ENCODE assay signal across 10 mouse cellular contexts in the genomic region with DNA sequence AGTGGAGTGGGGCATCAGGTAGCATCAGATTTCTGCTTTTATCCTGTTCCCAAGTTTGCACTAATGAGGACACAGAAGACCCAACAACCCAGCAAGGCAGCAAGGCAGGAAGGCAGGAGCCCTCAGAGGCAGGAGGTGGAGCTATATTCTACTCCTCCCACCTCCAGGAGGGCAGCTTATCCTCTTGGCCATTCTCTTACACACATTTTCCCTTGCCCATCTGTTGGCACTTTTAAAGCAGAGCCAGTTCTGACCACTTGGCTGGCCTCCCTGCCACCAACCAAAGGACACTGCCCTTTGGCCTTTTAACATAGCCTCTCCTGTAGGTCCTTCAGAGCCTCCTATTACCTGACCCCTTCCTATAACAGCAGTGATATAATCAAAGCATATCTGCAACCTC.
DNase-seq lines count a peak whose midpoint lies in the region; ATAC-seq and TF ChIP-seq lines count a peak whose summit lies in the region.
"Had no signal": no experiment of that assay in that cellular context is flagged by ENCODE, and none has a peak within 500 bp of the region (broad histone marks: within the 10 kb centered on the region; RNA-seq: fewer than 3 reads in every experiment).

No protein-coding gene starts in this region.

- no peak for TF ChIP-seq CTCF in cerebellum, adult 2 months (IDR thresholded peaks at IDR 0.05; ENCODE audit: borderline replicate concordance, insufficient read depth, low read depth, low read length)

- H3K27ac ChIP-seq in cerebellum, adult 2 months (ENCODE audit: insufficient read depth, low read length): 0 out of 2 replicates have a peak overlapping the region, but pooled peaks have one; percentile 18
- H3K27ac ChIP-seq in hindbrain, embryonic 11.5 days (ENCODE audit: low read depth, low read length): no peak overlapping the region
- no peak overlapping the region for H3K27ac ChIP-seq in hindbrain, embryonic 14.5 days
- H3K27ac ChIP-seq in midbrain, embryonic 10.5 days (replicated peaks): 0 out of 2 replicates have a peak overlapping the region, but pooled peaks have one; percentile 9
- H3K27ac ChIP-seq in midbrain, embryonic 15.5 days: no peak overlapping the region

- H3K9me3 ChIP-seq in hindbrain, embryonic 11.5 days (ENCODE audit: control insufficient read depth, low read length): no peaks in the 10 kb centered on the region
- H3K9me3 ChIP-seq in hindbrain, embryonic 14.5 days (ENCODE audit: control insufficient read depth, low read length): no peaks in the 10 kb centered on the region
- H3K9me3 ChIP-seq in midbrain, embryonic 10.5 days (replicated peaks): no peaks in the 10 kb centered on the region
- H3K9me3 ChIP-seq in midbrain, embryonic 15.5 days: no peaks in the 10 kb centered on the region

- ATAC-seq in hindbrain, embryonic 11.5 days (ENCODE audit: low FRiP score): no peak
- no peak for ATAC-seq in hindbrain, embryonic 14.5 days (ENCODE audit: low FRiP score)
- no peak for ATAC-seq in midbrain, embryonic 15.5 days (replicated peaks)
- ATAC-seq: intestine, postnatal 0 days had no signal

- no peaks in the 10 kb centered on the region for H3K36me3 ChIP-seq in hindbrain, embryonic 11.5 days (ENCODE audit: control insufficient read depth, insufficient read depth, low read length)
- no peaks in the 10 kb centered on the region for H3K36me3 ChIP-seq in hindbrain, embryonic 14.5 days (replicated peaks; ENCODE audit: control insufficient read depth, insufficient read depth)
- no peaks in the 10 kb centered on the region for H3K36me3 ChIP-seq in midbrain, embryonic 10.5 days
- H3K36me3 ChIP-seq in midbrain, embryonic 15.5 days (replicated peaks): no peaks in the 10 kb centered on the region
- peaks cover 2% of the 10 kb centered on the region; the same call in 1 of the 2 replicates for H3K36me3 ChIP-seq in splenic B cell, adult 2 months (ENCODE audit: control insufficient read depth, insufficient read depth, low read length, poor library complexity, severe bottlenecking)

- H3K4me1 ChIP-seq in cerebellum, adult 2 months (ENCODE audit: control insufficient read depth, insufficient read depth, low read length): peaks cover 85% of the 10 kb centered on the region
- H3K4me1 ChIP-seq in hindbrain, embryonic 11.5 days (replicated peaks; ENCODE audit: control insufficient read depth, insufficient read depth, low read length): peaks cover 22% of the 10 kb centered on the region
- peaks cover 75% of the 10 kb centered on the region for H3K4me1 ChIP-seq in hindbrain, embryonic 14.5 days (replicated peaks; ENCODE audit: control insufficient read depth, insufficient read depth, low read length)
- peaks cover 74% of the 10 kb centered on the region for H3K4me1 ChIP-seq in midbrain, embryonic 10.5 days
- H3K4me1 ChIP-seq in midbrain, embryonic 15.5 days: peaks cover 31% of the 10 kb centered on the region

- H3K4me2 ChIP-seq in hindbrain, embryonic 11.5 days (replicated peaks; ENCODE audit: low read depth, low read length): peak overlapping the region; percentile 15; the same call in 1 of the 2 replicates
- no peak overlapping the region for H3K4me2 ChIP-seq in hindbrain, embryonic 14.5 days (replicated peaks)
- H3K4me2 ChIP-seq in midbrain, embryonic 15.5 days: no peak overlapping the region

- H3K4me3 ChIP-seq in cerebellum, adult 2 months (replicated peaks; ENCODE audit: insufficient read depth, low read depth, low read length): no peak overlapping the region
- H3K4me3 ChIP-seq in hindbrain, embryonic 11.5 days (ENCODE audit: low read depth, low read length): no peak overlapping the region
- H3K4me3 ChIP-seq in hindbrain, embryonic 14.5 days (replicated peaks; ENCODE audit: low read length): no peak overlapping the region
- H3K4me3 ChIP-seq in midbrain, embryonic 10.5 days: no peak overlapping the region
- H3K4me3 ChIP-seq in midbrain, embryonic 15.5 days: no peak overlapping the region

- DNase-seq in cerebellum, adult 2 months: peak; percentile 55 to 72
- no peak for DNase-seq in cerebellum, adult 11 months
- DNase-seq in hindbrain, embryonic 11.5 days (ENCODE audit: low spot score): no peak
- DNase-seq in hindbrain, embryonic 14.5 days (ENCODE audit: low spot score): no peak
- no peak for DNase-seq in midbrain, embryonic 10.5 days (ENCODE audit: low spot score)
- DNase-seq in splenic B cell, adult 2 months (ENCODE audit: low read depth, low spot score): peak; percentile 27
- DNase-seq in layer of hippocampus, adult 11-12 months (ENCODE audit: low spot score): no peak
- DNase-seq: B cell, adult 2 months had no signal

- TF ChIP-seq POLR2A in cerebellum, adult 2 months (IDR thresholded peaks at IDR 0.05; ENCODE audit: borderline replicate concordance, insufficient read depth, low read length): no peak

- H3K27me3 ChIP-seq in cerebellum, adult 2 months (ENCODE audit: control insufficient read depth, insufficient read depth, low read length): no peaks in the 10 kb centered on the region
- no peaks in the 10 kb centered on the region for H3K27me3 ChIP-seq in hindbrain, embryonic 11.5 days (ENCODE audit: control insufficient read depth, insufficient read depth, low read length)
- H3K27me3 ChIP-seq in hindbrain, embryonic 14.5 days (ENCODE audit: control insufficient read depth, insufficient read depth, low read length): no peaks in the 10 kb centered on the region
- no peaks in the 10 kb centered on the region for H3K27me3 ChIP-seq in midbrain, embryonic 10.5 days (ENCODE audit: low read depth, poor library complexity, severe bottlenecking)
- no peaks in the 10 kb centered on the region for H3K27me3 ChIP-seq in midbrain, embryonic 15.5 days (replicated peaks)
- no peaks in the 10 kb centered on the region for H3K27me3 ChIP-seq in splenic B cell, adult 2 months (ENCODE audit: control insufficient read depth, insufficient read depth, low read length, poor library complexity, severe bottlenecking)

- H3K9ac ChIP-seq in hindbrain, embryonic 11.5 days (ENCODE audit: low read depth, low read length): no peak overlapping the region
- no peak overlapping the region for H3K9ac ChIP-seq in hindbrain, embryonic 14.5 days
- no peak overlapping the region for H3K9ac ChIP-seq in midbrain, embryonic 15.5 days

Comparison
In these comparisons a context has a peak if more than half of its experiments do, and no peak if none do; other contexts are left out.
1. DNase-seq: peak in cerebellum, adult 2 months (2 of 2) and splenic B cell, adult 2 months (single experiment); none in cerebellum, adult 11 months (single experiment), hindbrain, embryonic 11.5 days (single experiment), hindbrain, embryonic 14.5 days (single experiment), midbrain, embryonic 10.5 days (single experiment) and layer of hippocampus, adult 11-12 months (single experiment).
2. H3K27ac ChIP-seq: peak in cerebellum, adult 2 months (single experiment) and midbrain, embryonic 10.5 days (single experiment); none in hindbrain, embryonic 11.5 days (single experiment), hindbrain, embryonic 14.5 days (single experiment) and midbrain, embryonic 15.5 days (single experiment).